Comparison of ENCODE assay signal across 9 mouse cellular contexts in genomic region chr12:4571864-4572263, GRCm38 (mm10). TPM values are rescaled to one million over a fixed set of nuclear protein-coding genes. Genes with fewer than 3 reads are reported as not detected.
DNase-seq lines count a peak whose midpoint lies in the region; ATAC-seq lines count a peak whose summit lies in the region.
"Had no signal": no experiment of that assay in that cellular context is flagged by ENCODE, and none has a peak within 500 bp of the region (broad histone marks: within the 10 kb centered on the region; RNA-seq: fewer than 3 reads in every experiment).

No protein-coding gene starts in this region.

- no peaks in the 10 kb centered on the region for H3K36me3 ChIP-seq in forebrain, embryonic 16.5 days (ENCODE audit: control insufficient read depth, insufficient read depth)

- DNase-seq in gastrocnemius, adult 18-20 months (ENCODE audit: low spot score): peak; percentile 64
- no peak for DNase-seq in gastrocnemius, postnatal 10 days
- peak; percentile 87 for DNase-seq in A20 (ENCODE audit: low read depth, low spot score)
- peak; percentile 39 for DNase-seq in adipocyte (ENCODE audit: low spot score)
- DNase-seq in liver: peak; percentile 60
- peak; percentile 56 for DNase-seq in skeletal muscle tissue, adult 2 months (ENCODE audit: low read depth, low spot score)

- no peaks in the 10 kb centered on the region for H3K27me3 ChIP-seq in forebrain, embryonic 16.5 days (replicated peaks; ENCODE audit: control insufficient read depth, insufficient read depth, low read length)

- no peaks in the 10 kb centered on the region for H3K4me1 ChIP-seq in forebrain, embryonic 16.5 days (replicated peaks; ENCODE audit: control insufficient read depth, insufficient read depth, low read length)

- WGBS in forebrain, embryonic 16.5 days: 28% methylated on average over 5 of the region's 5 CpGs

- H3K9ac ChIP-seq in forebrain, embryonic 16.5 days (replicated peaks; ENCODE audit: low read depth, low read length): no peak overlapping the region

- no peak overlapping the region for H3K27ac ChIP-seq in forebrain, embryonic 16.5 days (ENCODE audit: low read length)
- H3K27ac ChIP-seq: macrophage had no signal

- no peak overlapping the region for H3K4me2 ChIP-seq in forebrain, embryonic 16.5 days (ENCODE audit: low read length)

- no peak overlapping the region for H3K4me3 ChIP-seq in forebrain, embryonic 16.5 days (replicated peaks; ENCODE audit: low read length)

- H3K9me3 ChIP-seq in forebrain, embryonic 16.5 days (ENCODE audit: control insufficient read depth, low read length): no peaks in the 10 kb centered on the region

- ATAC-seq in granulocyte monocyte progenitor cell, adult 5-6 weeks (replicated peaks; ENCODE audit: poor library complexity, severe bottlenecking): peak; percentile 100
- ATAC-seq in forebrain, embryonic 16.5 days: no peak

RNA-seq across cellular contexts. Expression of gene Itsn2, which starts 20.6 kb away (rescaled TPM):
- total RNA-seq in gastrocnemius, adult 18-20 months (2021): 10 to 100 TPM; 22.7 to 25.7 TPM
- 10 to 100 TPM; 24.5 to 33.2 TPM for total RNA-seq in gastrocnemius, postnatal 10 days (2021)
- total RNA-seq in granulocyte monocyte progenitor cell, adult 5-6 weeks (2014; fragmentation: Nextera tagmentation): 61.0 and 119 TPM in 2 replicates
- total RNA-seq in granulocyte monocyte progenitor cell, adult 5-6 weeks (2017): 117 and 145 TPM in 2 replicates
- polyA plus RNA-seq in forebrain, embryonic 16.5 days (2015; fragmentation: Nextera tagmentation; extraction: Ambion mirVana): 21.4 and 24.9 TPM in 2 replicates

RNA-seq across cellular contexts. Expression of gene Gm3625, which starts 20.9 kb away (rescaled TPM):
- not detected for total RNA-seq in gastrocnemius, adult 18-20 months (2021)
- total RNA-seq in gastrocnemius, postnatal 10 days (2021): not detected
- total RNA-seq in granulocyte monocyte progenitor cell, adult 5-6 weeks (2014; fragmentation: Nextera tagmentation): not detected in 2 replicates
- total RNA-seq in granulocyte monocyte progenitor cell, adult 5-6 weeks (2017): not detected in 2 replicates
- polyA plus RNA-seq in forebrain, embryonic 16.5 days (2015; fragmentation: Nextera tagmentation; extraction: Ambion mirVana): not detected in 2 replicates
- polyA plus RNA-seq: macrophage had no signal
